Mouse (Mus musculus): ENCODE data around the gene Slc35b1.
"Not testable (repeated sequence)": the region's sequence is repeated elsewhere in the genome, so short reads cannot be mapped to it uniquely, and the experiment has no call there.

The Slc35b1 gene

DNA sequence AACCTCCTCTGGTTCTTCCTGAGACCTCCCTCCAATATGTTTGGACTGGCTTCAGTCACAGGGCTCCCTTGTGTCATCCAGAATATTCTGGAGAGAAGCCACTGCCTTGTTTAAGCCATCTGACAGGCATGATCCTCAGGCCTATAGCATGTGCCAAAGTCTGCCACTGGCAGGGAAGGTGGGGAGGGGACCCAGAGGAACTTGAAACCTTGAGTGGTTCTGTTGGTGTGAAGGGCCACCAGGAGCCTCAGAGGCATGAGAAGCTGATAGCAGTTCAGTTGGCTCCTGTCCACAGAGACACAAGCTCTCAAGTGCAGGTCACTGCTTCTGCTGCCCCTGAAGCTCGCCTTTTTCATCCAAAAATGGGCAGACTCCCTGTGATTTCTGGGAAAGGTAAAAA is 12.1 kb downstream of the Slc35b1 start:
- DNase-seq (ENCODE audit: low spot score) = no peak

DNA sequence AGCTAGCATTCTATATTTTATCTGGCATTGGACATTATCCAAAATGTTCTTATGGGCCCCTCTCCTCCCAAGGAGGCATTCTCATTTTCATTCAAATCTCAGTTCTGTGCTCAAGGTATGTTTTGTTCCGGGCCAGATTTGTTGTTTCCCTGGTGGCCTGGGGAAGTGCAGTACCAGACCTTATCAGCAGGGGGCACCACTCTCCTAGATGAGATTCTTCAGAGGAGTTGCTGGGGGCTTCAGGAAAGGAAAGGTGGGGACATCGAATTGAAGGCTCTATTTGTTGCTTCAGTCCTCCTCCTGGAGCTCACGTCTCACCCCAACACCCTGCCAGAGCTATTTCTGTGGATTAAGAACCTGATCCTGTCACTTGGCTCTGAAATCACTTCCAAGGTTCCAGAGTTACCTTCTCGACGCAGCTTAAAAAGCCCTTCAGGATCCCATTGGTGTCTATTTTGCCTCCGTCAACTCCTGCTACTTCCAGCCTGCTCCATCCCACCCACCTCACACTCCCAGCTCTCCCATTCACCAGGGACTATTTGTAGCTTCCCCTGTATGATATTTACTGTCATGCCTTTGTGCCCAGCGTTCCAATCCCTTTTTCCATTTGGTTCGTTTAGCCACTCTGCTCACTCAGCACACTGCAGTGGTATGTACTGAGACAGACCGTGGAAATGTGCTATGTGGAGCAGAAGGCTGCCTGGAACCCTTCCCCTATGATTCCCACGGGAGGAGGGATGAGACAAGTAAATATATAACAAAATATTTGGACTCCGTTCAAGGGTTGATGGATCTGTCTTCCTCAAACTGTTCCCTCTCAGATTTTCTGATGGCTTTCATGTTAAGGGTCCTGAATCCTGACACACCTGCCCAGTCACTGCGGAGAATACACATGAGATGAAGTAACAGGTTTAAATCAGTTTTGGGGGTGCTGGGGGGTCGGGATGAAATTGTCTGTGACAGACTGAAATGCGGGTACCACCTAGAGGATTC is 13.6 kb downstream of the Slc35b1 start:
- DNase-seq (ENCODE audit: low spot score) = peak; percentile 91

DNA sequence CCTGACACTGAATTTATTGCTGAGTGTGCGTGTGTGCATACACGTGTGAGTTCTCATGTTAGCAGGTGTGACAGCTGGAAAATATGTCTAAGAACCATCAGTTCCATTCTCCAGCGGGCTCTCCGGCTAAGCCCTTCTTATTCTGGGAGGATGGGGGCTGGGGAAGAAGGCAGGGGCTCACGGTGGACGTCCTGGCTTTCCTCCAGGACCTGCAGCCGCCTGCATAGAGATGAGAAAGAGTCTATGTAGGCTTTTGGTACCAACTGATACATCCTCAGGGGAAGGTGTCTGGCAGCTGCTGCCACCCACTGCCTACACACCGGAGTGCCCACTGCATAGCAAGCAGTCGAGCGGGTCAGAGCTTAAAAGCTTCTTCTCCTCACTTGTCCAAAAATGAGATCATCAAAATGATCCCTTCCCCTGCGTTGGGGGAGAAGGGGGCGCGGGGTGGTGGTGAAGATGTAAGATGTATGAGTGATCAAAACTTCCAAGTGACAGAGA is 15.1 kb downstream of the Slc35b1 start:
- DNase-seq (ENCODE audit: low spot score) = no peak

DNA sequence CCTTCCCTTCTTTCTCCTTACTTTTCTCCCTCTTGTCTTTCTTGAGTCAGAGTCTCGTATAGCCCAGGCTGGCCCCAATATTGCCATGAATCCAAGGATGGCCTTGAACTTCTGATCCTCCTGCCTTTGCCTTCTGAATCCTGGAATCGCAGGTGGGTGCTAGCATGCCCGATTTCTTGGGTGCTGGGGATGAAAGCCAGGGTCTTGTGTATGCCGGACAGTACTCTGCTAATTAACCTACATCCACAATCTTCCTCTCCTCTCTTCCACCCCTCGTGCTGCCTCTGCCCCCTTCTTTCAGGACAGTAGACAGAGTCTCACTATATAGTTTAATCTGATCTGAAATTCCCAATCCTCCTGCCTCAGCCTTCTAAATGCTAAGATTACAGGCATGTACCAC is 17.1 kb downstream of the Slc35b1 start:
- no peak for DNase-seq (ENCODE audit: low spot score)

DNA sequence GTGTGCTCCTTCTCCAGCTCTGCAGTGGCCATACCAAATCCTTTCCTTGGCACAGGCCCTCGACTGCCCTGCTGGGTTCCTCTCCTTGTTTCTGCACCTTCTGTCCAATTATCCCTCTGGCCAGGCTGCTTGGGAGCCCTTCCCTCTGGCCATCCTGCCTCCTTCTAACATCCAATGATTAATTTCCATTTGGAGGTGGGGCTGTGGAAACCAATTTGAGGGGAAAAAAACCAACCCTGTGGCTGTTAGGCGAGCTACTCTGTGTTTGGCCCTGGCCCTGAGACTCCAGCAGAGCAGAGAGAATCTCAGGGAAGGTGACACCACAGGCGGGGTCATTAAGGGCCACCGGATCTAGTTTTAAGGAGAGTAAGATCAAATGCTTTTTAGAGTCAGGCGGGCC is 17.7 kb downstream of the Slc35b1 start:
- DNase-seq (ENCODE audit: low spot score) = no peak

DNA sequence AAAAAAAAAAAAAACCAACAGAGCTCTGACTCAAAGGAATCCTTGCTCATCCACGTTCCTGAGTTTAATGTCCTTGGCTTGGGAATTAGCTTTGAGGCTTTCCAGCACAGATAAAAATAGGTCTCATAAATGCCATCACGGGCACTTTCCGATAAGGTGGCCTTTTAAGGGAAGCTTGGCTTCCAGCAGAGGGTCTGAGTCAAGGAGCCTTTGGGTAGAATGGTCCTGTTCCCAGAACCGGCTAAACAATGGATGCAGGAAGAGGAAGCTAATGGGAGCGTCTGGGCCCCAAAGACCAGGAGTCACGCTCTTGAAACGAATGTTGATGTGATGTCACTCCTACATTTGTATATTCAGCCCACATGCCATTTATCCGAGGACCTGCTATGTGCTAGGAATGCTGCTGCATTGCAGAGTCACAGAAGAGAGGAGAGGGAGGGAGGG is 18.2 kb downstream of the Slc35b1 start:
- no peak for DNase-seq (ENCODE audit: low spot score)

DNA sequence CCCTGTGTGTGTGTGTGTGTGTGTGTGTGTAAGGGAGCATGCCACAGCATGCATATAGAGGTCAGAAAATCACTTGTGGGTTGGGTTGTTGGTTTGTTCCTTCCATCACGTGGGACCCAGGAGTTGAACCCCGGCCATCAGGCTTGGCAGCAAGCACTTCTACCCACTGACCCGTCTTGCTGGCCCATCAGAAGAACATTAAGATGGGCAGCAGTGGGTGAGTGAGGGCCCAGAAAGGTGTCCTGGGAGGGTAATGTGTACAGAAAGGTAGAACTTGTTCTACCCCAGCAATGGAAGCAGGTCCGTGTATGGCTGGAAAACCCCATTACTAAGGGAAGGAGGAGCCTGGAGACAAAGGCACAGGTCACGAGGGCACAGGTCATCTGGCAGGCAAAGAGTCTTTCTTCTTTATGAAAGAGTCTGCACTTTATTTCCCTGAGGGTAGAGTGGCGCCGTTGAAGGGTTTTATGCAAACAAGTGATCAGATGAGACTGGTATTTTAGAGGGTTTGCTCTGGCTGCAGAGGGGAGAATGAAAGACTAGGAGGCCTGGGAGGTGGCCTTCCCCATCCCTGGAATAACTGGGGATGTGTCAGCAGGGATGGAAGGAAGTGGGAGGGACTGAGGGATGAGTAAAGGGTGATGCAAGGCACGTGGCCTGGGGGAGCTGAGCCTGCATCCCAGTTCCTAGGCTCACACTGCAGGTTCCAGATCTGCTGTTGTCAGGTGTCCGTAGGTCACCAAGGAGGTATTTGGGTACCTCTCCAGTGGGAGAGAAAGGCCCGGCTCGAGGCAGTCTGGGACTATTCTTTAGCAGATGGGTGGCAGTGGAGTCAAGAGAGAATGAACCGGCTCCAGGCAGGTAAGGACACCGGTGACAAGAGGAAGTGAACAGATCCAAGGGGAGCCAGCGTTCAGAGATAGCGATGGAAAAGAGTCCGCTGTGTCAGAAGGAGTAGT is 19.2 kb downstream of the Slc35b1 start:
- DNase-seq (ENCODE audit: low spot score) = no peak

DNA sequence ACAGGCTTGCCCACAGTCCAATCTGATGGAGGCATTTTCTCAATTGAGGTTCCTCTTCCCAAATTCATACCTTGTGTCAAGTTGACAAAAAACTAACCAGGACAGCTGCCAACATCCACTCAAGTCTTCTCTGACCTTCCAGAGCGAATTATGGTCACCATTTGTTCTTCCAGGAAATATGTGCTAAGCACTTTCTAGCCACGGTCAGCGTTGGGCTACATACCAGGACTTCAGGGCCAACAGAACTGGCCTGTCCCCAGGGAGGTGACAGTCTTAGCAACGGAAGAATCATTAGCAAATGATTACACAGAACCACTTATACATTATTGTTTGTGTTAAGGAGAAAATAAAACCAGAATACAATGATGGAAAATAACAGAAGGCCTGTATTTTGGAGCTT is 21.3 kb downstream of the Slc35b1 start:
- DNase-seq (ENCODE audit: low spot score) = no peak

DNA sequence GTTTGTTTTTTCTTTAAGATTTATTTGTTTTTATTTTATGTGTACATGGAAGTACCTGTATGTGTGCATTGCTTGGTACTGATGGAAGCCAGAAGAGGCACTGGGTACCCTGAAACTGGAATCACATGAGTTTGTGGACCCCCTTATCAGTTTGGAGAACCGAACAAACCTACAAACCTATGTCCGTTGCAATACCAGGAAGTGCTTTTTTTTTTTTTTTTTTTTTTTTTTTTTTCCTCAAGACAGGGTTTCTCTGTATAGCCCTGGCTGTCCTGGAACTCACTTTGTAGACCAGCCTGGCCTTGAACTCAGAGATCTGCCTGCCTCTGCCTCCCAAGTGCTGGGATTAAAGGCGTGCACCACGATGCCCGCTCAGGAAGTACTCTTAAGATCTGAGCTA is 21.9 kb downstream of the Slc35b1 start:
- not testable (repeated sequence) for DNase-seq (ENCODE audit: low spot score)

DNA sequence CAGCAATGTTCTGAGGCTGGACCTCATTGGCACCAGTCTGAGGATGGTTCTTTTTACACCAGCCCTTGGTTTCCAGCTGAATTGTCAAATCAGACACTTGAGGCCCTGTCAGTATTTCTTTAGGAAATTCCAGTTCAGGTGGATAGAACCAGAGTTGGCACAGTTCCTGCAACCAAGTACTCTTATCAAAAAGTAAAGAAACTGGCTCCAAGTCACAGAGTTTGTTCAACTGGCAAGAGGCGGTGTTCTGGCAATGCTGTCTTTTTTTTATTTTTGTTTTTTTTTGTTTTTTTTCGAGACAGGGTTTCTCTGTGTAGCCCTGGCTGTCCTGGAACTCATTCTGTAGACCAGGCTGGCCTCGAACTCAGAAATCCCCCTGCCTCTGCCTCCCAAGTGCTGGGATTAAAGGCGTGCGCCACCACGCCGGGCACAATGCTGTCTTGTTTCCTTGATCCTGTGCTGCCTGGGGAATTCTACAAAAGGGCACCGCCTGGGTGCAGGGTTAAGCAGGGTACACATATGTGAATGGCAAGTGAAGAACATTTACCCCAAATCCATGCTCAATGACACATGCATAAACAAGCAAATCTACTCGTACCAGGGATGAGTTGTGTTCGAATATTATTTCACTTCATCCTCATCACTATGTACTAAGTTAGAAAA is 25.1 kb downstream of the Slc35b1 start:
- no peak for DNase-seq (ENCODE audit: low spot score)

DNA sequence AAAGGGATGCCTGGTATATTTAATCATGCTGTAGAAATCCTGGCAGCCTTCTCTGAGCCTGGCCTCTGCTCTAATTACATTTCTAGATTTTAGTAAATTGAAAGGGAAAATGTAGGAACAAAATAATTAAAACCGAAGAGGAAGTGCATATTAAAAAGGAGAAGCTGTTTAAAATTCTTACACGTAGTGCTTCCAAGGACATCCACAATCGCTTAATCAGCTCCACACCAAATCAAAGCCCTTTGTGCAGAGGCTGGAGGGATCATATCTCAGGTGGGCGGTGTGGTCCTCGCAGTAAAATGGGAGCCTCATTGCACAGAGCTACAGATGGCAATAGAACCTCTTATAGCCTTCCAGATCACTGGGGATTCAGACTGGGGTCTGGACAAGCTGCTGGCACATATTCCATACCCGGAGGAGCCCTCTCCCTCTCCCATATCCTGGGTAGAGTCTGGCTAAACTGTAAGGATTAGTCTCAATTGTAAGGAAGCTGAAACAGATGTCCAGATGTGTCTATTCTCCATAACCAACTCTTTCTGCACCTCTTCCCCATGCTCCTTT is 27.0 kb downstream of the Slc35b1 start:
- no peak for DNase-seq (ENCODE audit: low spot score)

DNA sequence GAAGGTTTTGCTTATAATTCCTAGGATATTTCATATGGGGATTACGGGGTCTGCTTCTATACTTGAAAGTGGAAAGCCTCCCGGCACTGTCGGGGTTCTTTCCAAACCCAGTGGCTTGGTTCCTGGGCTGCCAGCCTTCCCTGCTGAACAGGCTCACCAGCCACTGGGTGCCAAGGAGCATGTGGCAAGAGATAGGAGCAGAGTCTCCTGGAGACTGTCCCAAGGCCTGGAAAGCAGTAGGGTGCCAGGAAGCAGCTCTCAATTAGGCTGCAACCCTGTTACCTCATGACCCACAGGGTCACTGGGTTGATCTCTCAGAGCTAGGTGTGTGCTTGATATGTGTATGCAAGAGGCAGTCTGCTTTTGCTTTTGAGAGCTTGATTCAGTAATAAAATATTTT is 28.1 kb downstream of the Slc35b1 start:
- DNase-seq (ENCODE audit: low spot score) = no peak

DNA sequence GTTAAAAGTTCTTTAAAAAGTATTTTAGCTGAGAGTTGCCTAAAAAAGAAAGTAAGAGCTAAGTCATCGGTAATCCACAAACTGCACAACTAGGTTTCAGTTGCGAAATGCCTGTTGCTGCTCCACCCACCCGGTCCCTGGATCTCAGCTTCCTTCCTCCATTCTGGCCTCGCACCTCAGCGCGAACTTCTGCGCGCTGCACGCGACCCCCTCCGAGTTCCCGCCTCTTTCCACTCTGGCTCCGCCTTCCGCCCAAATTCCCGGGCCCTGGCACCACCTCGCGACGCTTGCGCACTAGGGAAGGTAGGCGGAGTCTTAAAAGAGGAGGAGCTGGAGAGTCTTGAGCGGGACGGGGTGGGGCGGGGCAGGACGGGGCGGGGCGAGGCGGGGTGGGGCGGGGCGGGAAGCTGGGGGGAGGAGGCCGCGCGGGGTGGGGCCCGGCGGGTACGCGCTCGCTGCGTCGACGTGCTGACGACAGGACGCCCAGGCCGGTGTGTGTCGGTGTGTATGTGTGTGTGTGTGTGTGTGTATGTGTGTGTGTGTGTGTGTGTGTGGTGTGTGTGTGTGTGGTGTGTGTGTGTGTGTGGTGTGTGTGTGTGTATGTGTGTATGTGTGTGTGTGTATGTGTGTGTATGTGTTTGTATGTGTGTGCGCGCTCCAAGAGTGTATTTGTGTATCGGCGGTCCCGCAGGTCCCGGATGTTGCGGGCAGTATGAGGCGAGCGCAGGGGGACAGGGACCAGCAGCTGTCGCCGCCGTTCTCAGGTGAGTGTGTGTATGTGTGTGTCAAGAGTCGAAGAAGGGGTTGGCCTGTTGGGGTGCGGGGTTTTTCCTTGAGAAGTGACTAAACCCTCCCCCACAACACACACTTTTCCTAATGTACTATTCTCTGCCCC is 29.4 kb downstream of the Slc35b1 start, which contains the start of gene Spop:
Spop (plus strand) TSS at position 440 of the 895 bp plus-strand sequence.
- peak; percentile 97 for DNase-seq (ENCODE audit: low spot score)

DNA sequence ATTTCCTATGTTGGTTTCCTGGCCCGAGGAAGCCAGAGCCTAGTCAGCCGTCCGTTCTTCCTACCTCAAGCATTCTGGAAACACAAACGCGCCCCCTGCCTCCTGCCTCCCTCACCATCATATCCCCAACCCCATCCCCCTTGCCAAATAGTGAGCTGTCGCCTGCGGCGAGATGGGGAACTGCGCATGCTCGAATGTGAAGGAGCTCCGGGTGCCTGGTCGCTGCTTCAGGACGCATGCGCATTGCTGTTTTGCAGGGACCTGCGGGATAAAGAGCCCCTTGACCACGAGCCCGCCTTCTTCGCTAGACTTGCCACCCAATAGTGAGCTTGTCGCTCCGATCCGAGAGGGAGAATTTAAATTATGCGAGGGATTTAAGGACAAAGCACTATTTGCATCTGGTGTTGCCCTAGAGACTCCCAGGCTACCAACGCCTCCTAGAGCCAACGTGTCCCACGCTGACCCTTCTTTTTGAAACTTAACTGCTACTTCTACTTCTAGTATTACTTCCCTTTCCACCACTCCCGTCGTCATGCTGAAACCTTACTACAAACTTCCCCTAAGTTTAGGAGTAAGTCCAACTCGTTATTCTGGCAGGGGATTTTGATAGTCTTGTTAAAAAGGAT is 30.2 kb downstream of the Slc35b1 start:
- DNase-seq (ENCODE audit: low spot score) = peak; percentile 95

DNA sequence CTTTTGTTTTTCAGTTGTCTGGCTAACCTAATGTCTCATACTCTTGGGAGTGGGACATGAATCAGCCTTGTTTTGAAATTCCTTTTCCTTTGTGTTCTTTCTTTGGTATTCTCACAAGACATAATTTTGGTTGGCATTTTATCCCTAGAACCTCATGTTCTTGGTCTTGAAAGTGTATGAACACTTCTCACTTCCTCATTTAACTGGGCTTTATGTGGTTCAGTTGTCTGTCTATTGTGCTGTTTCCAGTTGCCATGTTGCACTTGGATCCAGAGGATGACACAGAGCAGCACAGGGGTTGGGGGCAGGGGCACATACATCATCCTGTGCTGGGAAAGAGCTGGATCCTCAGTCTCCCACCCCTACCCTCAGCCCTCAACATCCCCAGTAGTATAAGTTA is 31.4 kb downstream of the Slc35b1 start:
- DNase-seq (ENCODE audit: low spot score) = no peak

DNA sequence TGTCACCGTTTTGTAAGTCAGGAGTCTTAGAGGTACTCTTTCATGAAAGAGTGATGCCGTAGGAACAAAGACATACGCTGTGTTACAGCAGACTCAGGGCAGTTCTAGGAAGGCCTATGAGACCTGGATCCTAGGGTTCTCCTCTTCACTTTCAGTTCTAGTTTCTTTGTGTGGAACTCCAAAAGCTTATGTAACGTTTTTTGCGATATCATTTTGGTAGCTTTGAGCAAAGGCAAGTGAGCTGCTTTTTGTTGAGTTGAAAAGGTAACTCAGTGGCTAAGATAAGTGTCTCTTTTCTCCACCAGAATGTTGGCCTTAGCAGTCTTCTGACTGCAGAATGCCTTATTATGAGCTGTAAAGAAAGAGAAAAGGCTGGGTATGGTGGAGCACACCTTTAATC is 32.8 kb downstream of the Slc35b1 start:
- DNase-seq (ENCODE audit: low spot score) = no peak

DNA sequence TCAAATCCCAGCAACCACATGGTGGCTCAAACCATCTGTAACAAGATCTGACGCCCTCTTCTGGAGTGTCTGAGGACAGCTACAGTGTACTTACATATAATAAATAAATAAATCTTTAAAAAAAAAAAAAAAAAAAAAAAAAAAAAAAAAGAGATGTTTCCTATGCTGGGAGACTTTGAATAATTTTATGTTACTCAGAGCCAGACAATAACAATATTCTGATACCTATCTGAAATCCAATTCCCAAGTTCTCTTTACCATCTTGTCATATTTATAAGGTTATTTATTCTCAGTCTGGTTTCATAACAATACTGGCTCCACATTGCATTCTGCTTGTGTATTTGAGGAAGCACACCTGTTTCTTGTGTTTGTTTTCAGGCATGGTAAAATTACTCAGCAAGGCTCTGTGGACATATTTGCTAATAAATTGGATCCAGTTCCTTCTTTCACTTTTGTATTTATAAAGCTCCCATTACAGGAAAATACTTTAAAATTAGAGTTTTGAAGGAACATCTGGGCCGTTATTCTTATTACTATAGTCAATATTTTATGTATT is 36.5 kb downstream of the Slc35b1 start:
- DNase-seq (ENCODE audit: low spot score) = no peak

DNA sequence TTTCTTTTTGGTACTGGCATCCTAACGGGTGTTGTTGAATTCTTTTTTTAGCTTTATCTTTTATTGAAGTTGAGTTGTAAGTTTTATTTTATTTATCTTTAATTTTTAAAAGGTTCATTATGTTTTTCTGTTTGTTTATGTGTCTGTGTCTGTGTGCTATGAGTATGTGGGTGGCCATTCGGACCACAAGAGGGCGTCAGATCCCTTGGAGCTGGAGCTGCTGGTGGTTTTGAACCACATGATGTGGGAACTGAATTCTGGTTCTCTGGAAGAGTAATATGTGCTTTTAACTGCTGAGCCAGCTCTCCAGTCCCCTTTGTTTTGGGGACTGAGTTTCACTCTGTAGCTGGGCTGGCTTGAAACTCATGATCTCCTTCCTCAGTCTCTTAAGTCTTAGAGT is 39.0 kb downstream of the Slc35b1 start:
- no peak for DNase-seq (ENCODE audit: low spot score)

DNA sequence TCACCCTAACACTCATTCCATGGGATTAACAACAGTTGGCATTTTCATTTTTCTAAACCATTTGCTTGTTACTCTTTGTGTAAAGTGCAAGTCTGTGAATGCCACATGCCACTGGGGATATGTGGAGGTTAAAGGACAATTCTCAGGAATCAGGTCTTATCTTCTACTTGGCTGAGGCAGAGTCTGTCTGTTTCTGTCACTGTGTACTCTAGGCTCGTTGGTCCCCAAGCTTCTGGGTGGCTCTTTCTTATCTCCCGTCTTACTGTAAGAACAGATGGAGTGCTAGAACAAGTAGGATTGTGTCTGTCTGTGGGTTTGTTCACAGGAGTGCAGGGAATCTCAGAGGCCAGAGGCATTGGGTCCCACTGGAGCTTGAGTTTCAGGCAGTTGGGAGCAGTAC is 46.9 kb downstream of the Slc35b1 start:
- DNase-seq (ENCODE audit: low spot score) = no peak

DNA sequence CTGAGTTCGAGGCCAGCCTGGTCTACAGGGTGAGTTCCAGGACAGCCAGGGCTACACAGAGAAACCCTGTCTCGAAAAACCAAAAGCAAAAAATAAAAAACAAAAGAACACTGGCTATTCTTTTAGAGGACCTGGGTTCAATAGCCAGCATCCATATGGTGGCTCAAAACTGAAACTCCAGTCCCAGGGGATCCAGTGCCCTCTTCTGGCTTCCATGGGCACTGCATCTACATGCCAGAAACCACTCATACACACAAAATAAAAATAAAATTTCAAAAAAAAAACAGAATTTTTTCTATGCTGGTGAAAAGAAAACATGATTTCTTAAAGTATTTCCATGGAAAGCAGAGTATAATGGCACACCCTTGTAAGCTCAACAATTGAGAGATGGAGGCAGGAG is 47.7 kb downstream of the Slc35b1 start:
- peak; percentile 49 for DNase-seq (ENCODE audit: low spot score)
